Mouse (Mus musculus): Measurements from ENCODE around the gene Map4k1.

- TF ChIP-seq CTCF (IDR thresholded peaks at IDR 0.05; ENCODE audit: low read depth, low read length) (no peak), POLR2A (IDR thresholded peaks at IDR 0.05; ENCODE audit: borderline replicate concordance, low read depth, low read length) (no peak)
Measured at GRCm38 (mm10) chr7:28945416-28946270, 36.2 kb upstream of the Map4k1 start.
